Mouse (Mus musculus): ENCODE results near the gene Fam20b. TPM values are rescaled to one million over a fixed set of nuclear protein-coding genes. Genes with fewer than 3 reads are reported as not detected.

The Fam20b gene
- polyA plus RNA-seq, 1 experiment from 2014 or later: 28.1 TPM

- ATAC-seq (ENCODE audit: insufficient number of reproducible peaks, insufficient read depth, low FRiP score, low read depth): no peak
Measured at GRCm38 (mm10) chr1:156741482-156742411, 22.9 kb upstream of the Fam20b start.

GRCm38 (mm10) chr1:156735788-156736187, 16.9 kb upstream of the Fam20b start:
- Histone ChIP-seq H3K27ac (replicated peaks in 1 of 2; ENCODE audit: control insufficient read depth in 1 of 2, insufficient read depth in 1 of 2, low read depth in 2 of 2, low read length in 2 of 2) (no peak overlapping the region), H3K36me3 (ENCODE audit: control insufficient read depth, insufficient read depth, low read length) (no peaks in the 10 kb centered on the region), H3K4me3 (ENCODE audit: control insufficient read depth in 1 of 2, insufficient read depth in 1 of 2, low read depth in 1 of 2, low read length in 2 of 2) (no peak overlapping the region), H3K9me3 (ENCODE audit: control insufficient read depth, low read length) (no peaks in the 10 kb centered on the region), H3K27me3 (ENCODE audit: control insufficient read depth, insufficient read depth, low read length) (no peaks in the 10 kb centered on the region), H3K4me1 (ENCODE audit: control insufficient read depth in 2 of 2, insufficient read depth in 2 of 2, low read length in 2 of 2) (peaks cover 5 to 11% of the 10 kb centered on the region in 2 experiments), H3K9ac (ENCODE audit: low read length) (no peak overlapping the region), H3K4me2 (ENCODE audit: low read length) (no peak overlapping the region)
- 54% methylated on average over 2 of the region's 2 CpGs for WGBS
- no peak for ATAC-seq (ENCODE audit: insufficient number of reproducible peaks, insufficient read depth, low FRiP score, low read depth)

More at GRCm38 (mm10) chr1:156741482-156742411, 22.9 kb upstream of the Fam20b start:
- no peak overlapping the region for H3K4me3 ChIP-seq (ENCODE audit: control insufficient read depth in 1 of 2, insufficient read depth in 1 of 2, low read depth in 1 of 2, low read length in 2 of 2)
- H3K36me3 ChIP-seq (ENCODE audit: control insufficient read depth, insufficient read depth, low read length): no peaks in the 10 kb centered on the region
- WGBS: 56% methylated on average over 11 of the region's 11 CpGs
- no peak overlapping the region for H3K27ac ChIP-seq (replicated peaks in 1 of 2; ENCODE audit: control insufficient read depth in 1 of 2, insufficient read depth in 1 of 2, low read depth in 2 of 2, low read length in 2 of 2)
- no peaks in the 10 kb centered on the region for H3K27me3 ChIP-seq (ENCODE audit: control insufficient read depth, insufficient read depth, low read length)
- H3K9me3 ChIP-seq (ENCODE audit: control insufficient read depth, low read length): no peaks in the 10 kb centered on the region
- peaks cover 6 to 7% of the 10 kb centered on the region in 2 experiments; a peak in 3 of 4 replicates for H3K4me1 ChIP-seq (ENCODE audit: control insufficient read depth in 2 of 2, insufficient read depth in 2 of 2, low read length in 2 of 2)
- no peak overlapping the region for H3K9ac ChIP-seq (ENCODE audit: low read length)
- peak overlapping the region; percentile 25; the same call in 1 of the 2 replicates for H3K4me2 ChIP-seq (ENCODE audit: low read length)

DNA sequence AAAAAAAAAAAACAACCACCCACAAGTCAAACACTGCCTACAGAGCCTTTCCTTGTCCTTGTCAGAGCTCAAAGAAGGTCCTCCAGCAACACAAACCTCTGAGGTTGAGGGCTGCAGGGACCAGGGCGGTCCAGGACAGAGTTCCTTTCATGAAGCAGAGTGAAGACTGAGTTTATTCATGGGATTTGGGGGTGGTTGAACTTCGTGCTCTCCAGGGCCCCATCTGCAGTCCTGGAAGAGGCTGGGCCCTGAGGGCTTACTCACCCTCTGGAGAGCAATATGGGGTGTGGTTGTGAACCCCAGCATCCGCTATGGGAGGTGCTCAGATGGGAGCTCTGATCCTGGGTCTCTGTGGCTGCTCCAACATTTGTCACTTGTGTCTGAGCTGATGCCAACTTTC, 15.1 kb upstream of the Fam20b start:
- H3K36me3 ChIP-seq (ENCODE audit: control insufficient read depth, insufficient read depth, low read length): no peaks in the 10 kb centered on the region
- no peak overlapping the region for H3K4me2 ChIP-seq (ENCODE audit: low read length)
- peak overlapping the region; percentile 37 to 55; a peak in 1 of 4 replicates for H3K27ac ChIP-seq (replicated peaks in 1 of 2; ENCODE audit: control insufficient read depth in 1 of 2, insufficient read depth in 1 of 2, low read depth in 2 of 2, low read length in 2 of 2)
- H3K27me3 ChIP-seq (ENCODE audit: control insufficient read depth, insufficient read depth, low read length): no peaks in the 10 kb centered on the region
- 0 out of 2 replicates have a peak, but pooled peaks have one; percentile 37 for ATAC-seq (ENCODE audit: insufficient number of reproducible peaks, insufficient read depth, low FRiP score, low read depth)
- H3K9ac ChIP-seq (ENCODE audit: low read length): no peak overlapping the region
- no peak overlapping the region for H3K4me3 ChIP-seq (ENCODE audit: control insufficient read depth in 1 of 2, insufficient read depth in 1 of 2, low read depth in 1 of 2, low read length in 2 of 2)
- H3K9me3 ChIP-seq (ENCODE audit: control insufficient read depth, low read length): no peaks in the 10 kb centered on the region
- WGBS: 65% methylated on average over 3 of the region's 3 CpGs
- H3K4me1 ChIP-seq (ENCODE audit: control insufficient read depth in 2 of 2, insufficient read depth in 2 of 2, low read length in 2 of 2): peaks cover 5 to 11% of the 10 kb centered on the region in 2 experiments

DNA sequence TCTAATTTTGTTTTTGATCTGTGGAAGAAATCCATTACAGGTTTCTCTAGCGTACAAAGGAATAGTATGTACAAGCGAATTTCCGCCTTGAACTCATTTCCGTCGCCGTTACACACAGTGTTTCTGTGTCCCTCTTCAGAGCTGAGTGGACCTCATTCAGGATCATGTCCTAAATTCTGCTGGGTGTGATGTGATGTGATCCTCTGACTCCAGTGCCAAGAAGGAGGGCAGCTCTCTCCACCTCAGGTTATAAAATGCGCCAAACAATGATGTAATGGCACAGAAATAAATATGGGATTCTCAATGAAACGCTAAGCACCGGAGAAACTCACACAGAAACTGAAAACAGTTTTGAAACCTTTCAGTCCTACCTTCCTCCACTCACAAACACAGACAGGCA, 14.7 kb upstream of the Fam20b start:
- WGBS: 62% methylated on average over 9 of the region's 9 CpGs
- peaks cover 5 to 11% of the 10 kb centered on the region in 2 experiments for H3K4me1 ChIP-seq (ENCODE audit: control insufficient read depth in 2 of 2, insufficient read depth in 2 of 2, low read length in 2 of 2)
- no peaks in the 10 kb centered on the region for H3K36me3 ChIP-seq (ENCODE audit: control insufficient read depth, insufficient read depth, low read length)
- ATAC-seq (ENCODE audit: insufficient number of reproducible peaks, insufficient read depth, low FRiP score, low read depth): 0 out of 2 replicates have a peak, but pooled peaks have one; percentile 42
- no peak overlapping the region for H3K9ac ChIP-seq (ENCODE audit: low read length)
- H3K4me3 ChIP-seq (ENCODE audit: control insufficient read depth in 1 of 2, insufficient read depth in 1 of 2, low read depth in 1 of 2, low read length in 2 of 2): no peak overlapping the region
- no peak overlapping the region for H3K4me2 ChIP-seq (ENCODE audit: low read length)
- peak overlapping the region in 1 of 2 experiments; percentile 55; a peak in 1 of 4 replicates for H3K27ac ChIP-seq (replicated peaks in 1 of 2; ENCODE audit: control insufficient read depth in 1 of 2, insufficient read depth in 1 of 2, low read depth in 2 of 2, low read length in 2 of 2)
- no peaks in the 10 kb centered on the region for H3K9me3 ChIP-seq (ENCODE audit: control insufficient read depth, low read length)
- no peaks in the 10 kb centered on the region for H3K27me3 ChIP-seq (ENCODE audit: control insufficient read depth, insufficient read depth, low read length)

DNA sequence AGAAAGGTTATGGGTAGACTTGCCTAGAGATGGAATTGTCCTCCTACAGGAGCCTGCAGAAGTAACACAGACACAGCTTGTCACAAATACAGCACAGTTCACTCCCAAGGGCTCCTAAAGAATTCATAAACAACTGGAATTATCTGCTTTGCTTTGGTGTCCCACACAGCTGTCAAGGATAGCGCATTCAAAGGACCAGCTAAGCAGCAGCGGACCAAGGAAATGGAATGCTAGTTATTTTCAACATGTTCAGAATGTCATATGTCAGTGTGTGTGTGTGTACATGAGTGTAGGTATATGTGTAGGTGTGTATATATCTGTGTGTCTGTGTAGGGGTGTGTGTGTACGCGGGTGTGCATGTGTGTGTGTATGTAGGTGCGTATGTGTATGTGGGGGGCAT, 14.1 kb upstream of the Fam20b start:
- Histone ChIP-seq H3K36me3 (ENCODE audit: control insufficient read depth, insufficient read depth, low read length) (no peaks in the 10 kb centered on the region), H3K4me2 (ENCODE audit: low read length) (no peak overlapping the region), H3K9ac (ENCODE audit: low read length) (no peak overlapping the region), H3K4me3 (ENCODE audit: control insufficient read depth in 1 of 2, insufficient read depth in 1 of 2, low read depth in 1 of 2, low read length in 2 of 2) (no peak overlapping the region), H3K27ac (replicated peaks in 1 of 2; ENCODE audit: control insufficient read depth in 1 of 2, insufficient read depth in 1 of 2, low read depth in 2 of 2, low read length in 2 of 2) (0 out of 4 replicates have a peak overlapping the region, but pooled peaks of 1 of the 2 experiments have one; percentile 37), H3K4me1 (ENCODE audit: control insufficient read depth in 2 of 2, insufficient read depth in 2 of 2, low read length in 2 of 2) (peaks cover 5 to 11% of the 10 kb centered on the region in 2 experiments), H3K27me3 (ENCODE audit: control insufficient read depth, insufficient read depth, low read length) (no peaks in the 10 kb centered on the region), H3K9me3 (ENCODE audit: control insufficient read depth, low read length) (no peaks in the 10 kb centered on the region)
- WGBS: 79% methylated on average over 5 of the region's 5 CpGs
- no peak for ATAC-seq (ENCODE audit: insufficient number of reproducible peaks, insufficient read depth, low FRiP score, low read depth)

GRCm38 (mm10) chr1:156730802-156731201, 11.9 kb upstream of the Fam20b start:
- Histone ChIP-seq H3K9me3 (ENCODE audit: control insufficient read depth, low read length) (no peaks in the 10 kb centered on the region), H3K4me3 (ENCODE audit: control insufficient read depth in 1 of 2, insufficient read depth in 1 of 2, low read depth in 1 of 2, low read length in 2 of 2) (no peak overlapping the region), H3K27me3 (ENCODE audit: control insufficient read depth, insufficient read depth, low read length) (no peaks in the 10 kb centered on the region), H3K4me1 (ENCODE audit: control insufficient read depth in 2 of 2, insufficient read depth in 2 of 2, low read length in 2 of 2) (peaks cover 5 to 11% of the 10 kb centered on the region in 2 experiments), H3K9ac (ENCODE audit: low read length) (no peak overlapping the region), H3K27ac (replicated peaks in 1 of 2; ENCODE audit: control insufficient read depth in 1 of 2, insufficient read depth in 1 of 2, low read depth in 2 of 2, low read length in 2 of 2) (no peak overlapping the region), H3K36me3 (ENCODE audit: control insufficient read depth, insufficient read depth, low read length) (no peaks in the 10 kb centered on the region), H3K4me2 (ENCODE audit: low read length) (no peak overlapping the region)
- 61% methylated on average over 9 of the region's 9 CpGs for WGBS
- ATAC-seq (ENCODE audit: insufficient number of reproducible peaks, insufficient read depth, low FRiP score, low read depth): no peak

- Histone ChIP-seq H3K4me2 (ENCODE audit: low read length) (no peak overlapping the region), H3K9ac (ENCODE audit: low read length) (no peak overlapping the region), H3K4me3 (ENCODE audit: control insufficient read depth in 1 of 2, insufficient read depth in 1 of 2, low read depth in 1 of 2, low read length in 2 of 2) (no peak overlapping the region), H3K27ac (replicated peaks in 1 of 2; ENCODE audit: control insufficient read depth in 1 of 2, insufficient read depth in 1 of 2, low read depth in 2 of 2, low read length in 2 of 2) (no peak overlapping the region), H3K9me3 (ENCODE audit: control insufficient read depth, low read length) (no peaks in the 10 kb centered on the region), H3K27me3 (ENCODE audit: control insufficient read depth, insufficient read depth, low read length) (no peaks in the 10 kb centered on the region), H3K36me3 (ENCODE audit: control insufficient read depth, insufficient read depth, low read length) (no peaks in the 10 kb centered on the region), H3K4me1 (ENCODE audit: control insufficient read depth in 2 of 2, insufficient read depth in 2 of 2, low read length in 2 of 2) (no peaks in the 10 kb centered on the region)
- no peak for ATAC-seq (ENCODE audit: insufficient number of reproducible peaks, insufficient read depth, low FRiP score, low read depth)
- 67% methylated on average over 12 of the region's 14 CpGs for WGBS
Measured at GRCm38 (mm10) chr1:156727234-156728108, 8.6 kb upstream of the Fam20b start.
